Mouse (Mus musculus): Measurements from ENCODE around the gene Wdr17.

GRCm38 (mm10) chr8:54894637-54895322 is 7.8 kb upstream of the Wdr17 start:
- TF ChIP-seq HCFC1 (IDR thresholded peaks at IDR 0.05; ENCODE audit: borderline replicate concordance, insufficient read depth, low read length) (no peak), ZNF384 (IDR thresholded peaks at IDR 0.05; ENCODE audit: low read depth, low read length) (no peak)

Measured in ES-E14 (cell line).